Mouse (Mus musculus) stomach, postnatal 0 days (tissue): ENCODE results near the gene Frrs1.

Experiments used
- CTCF ChIP-seq: IDR thresholded peaks from 2 replicates; pipeline ENCODE4 v1.5.1; 2016; ENCODE audit warnings: antibody characterized with exemption, low read depth, mild to moderate bottlenecking, moderate library complexity
- EP300 ChIP-seq: optimal IDR thresholded peaks from 2 replicates; pipeline ENCODE3; 2016; ENCODE audit warnings: antibody characterized with exemption

DNA sequence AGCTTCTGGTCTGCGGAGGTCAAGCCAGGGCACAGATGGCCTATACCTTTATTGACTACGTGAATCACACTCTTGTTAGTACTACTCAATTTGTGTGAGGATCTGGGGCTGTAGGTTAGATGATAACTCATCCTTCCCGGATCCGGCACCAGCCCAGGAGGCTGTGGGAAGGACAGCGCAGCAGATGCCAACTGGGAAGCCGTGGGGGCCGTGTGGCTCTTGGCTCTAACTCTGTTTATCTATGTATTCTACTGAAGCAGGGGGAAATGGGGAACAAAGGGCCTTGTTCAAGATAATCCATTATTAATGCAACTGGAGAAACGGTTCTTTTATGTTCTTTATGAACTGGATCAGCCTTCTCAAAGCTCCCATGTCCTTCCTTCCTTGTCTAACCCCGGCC lies 47.3 kb downstream of the Frrs1 start:
- TF ChIP-seq CTCF (no peak), EP300 (no peak)
